ENCODE assay signal across 14 mouse cellular contexts in the genomic region with DNA sequence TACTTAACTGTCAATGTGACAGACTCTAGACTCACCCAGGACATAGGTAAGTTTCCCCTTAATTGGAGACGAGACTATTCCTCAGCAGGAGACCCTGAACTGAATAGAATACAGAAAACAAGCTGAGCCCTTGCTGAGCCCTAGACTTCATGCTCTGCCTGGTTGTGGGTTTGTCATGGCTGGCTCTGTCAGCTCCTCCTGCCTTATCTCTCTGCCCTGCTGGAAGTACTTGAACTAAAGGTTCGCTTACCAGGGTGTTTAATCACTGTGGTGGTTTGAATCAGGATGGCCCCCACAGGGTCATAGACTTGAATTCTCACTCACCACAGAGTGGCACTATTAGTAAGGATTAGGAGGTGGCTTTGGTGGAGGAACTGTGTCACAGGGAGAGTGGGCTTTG.
"Had no signal": no experiment of that assay in that cellular context is flagged by ENCODE, and none has a peak within 500 bp of the region (broad histone marks: within the 10 kb centered on the region; RNA-seq: fewer than 3 reads in every experiment).

No protein-coding gene starts in this region.

- H3K27ac ChIP-seq: kidney, postnatal 0 days; limb, embryonic 10.5 days; limb, embryonic 13.5 days; midbrain, embryonic 10.5 days; midbrain, embryonic 13.5 days had no signal

- H3K4me3 ChIP-seq: limb, embryonic 10.5 days; limb, embryonic 13.5 days; midbrain, embryonic 10.5 days; midbrain, embryonic 13.5 days had no signal

- H3K4me2 ChIP-seq: limb, embryonic 13.5 days; midbrain, embryonic 13.5 days had no signal

- H3K4me1 ChIP-seq: limb, embryonic 13.5 days had no signal

- H3K36me3 ChIP-seq: limb, embryonic 10.5 days; limb, embryonic 13.5 days; midbrain, embryonic 10.5 days; midbrain, embryonic 13.5 days had no signal

- H3K9ac ChIP-seq: limb, embryonic 13.5 days; midbrain, embryonic 13.5 days had no signal

- H3K27me3 ChIP-seq: limb, embryonic 13.5 days; midbrain, embryonic 13.5 days had no signal

- DNase-seq: kidney, adult 2 months; kidney, postnatal 25 days; lung, adult 2 months; lung, postnatal 14 days; lung, postnatal 4 days; thymus, adult 18-20 months; thymus, postnatal 36 days had no signal

- ATAC-seq: intestine, postnatal 0 days; midbrain, embryonic 13.5 days; midbrain, embryonic 16.5 days had no signal

- H3K9me3 ChIP-seq: limb, embryonic 10.5 days; limb, embryonic 13.5 days; midbrain, embryonic 10.5 days; midbrain, embryonic 13.5 days had no signal
